Mouse (Mus musculus) limb, embryonic 15.5 days (tissue): Measurements from ENCODE around the gene Nfix. TPM values are rescaled to one million over a fixed set of nuclear protein-coding genes. Genes with fewer than 3 reads are reported as not detected.
"Not testable (repeated sequence)": the region's sequence is repeated elsewhere in the genome, so short reads cannot be mapped to it uniquely, and the experiment has no call there.

Experiments
- ATAC-seq: fragments of 200-750 bp; cut with Nextera tagmentation; 2 replicates; pipeline ENCODE4 v1.8.0; 2017; ENCODE audit warnings: low read depth, moderate TSS enrichment; ENCODE audit not compliant: insufficient number of reproducible peaks, low FRiP score, low TSS enrichment
- H3K27ac ChIP-seq: fragments of 300-500 bp; sonication (generic); 2 replicates; pipeline ENCODE4 v1.5.1; 2015; ENCODE audit warnings: moderate library complexity, mild to moderate bottlenecking, inconsistent platforms
- H3K27me3 ChIP-seq: fragments of 300-500 bp; sonication (generic); 2 replicates; pipeline ENCODE4 v1.6.1; 2015; ENCODE audit warnings: inconsistent platforms
- H3K36me3 ChIP-seq: fragments of 300-500 bp; sonication (generic); 2 replicates; pipeline ENCODE4 v1.6.1; 2015; ENCODE audit warnings: inconsistent platforms
- H3K4me1 ChIP-seq: fragments of 300-500 bp; sonication (generic); 2 replicates; pipeline ENCODE4 v1.6.1; 2015; ENCODE audit warnings: inconsistent platforms
- H3K4me2 ChIP-seq: fragments of 300-500 bp; sonication (generic); 2 replicates; pipeline ENCODE4 v1.6.1; 2015; ENCODE audit warnings: mild to moderate bottlenecking, inconsistent platforms
- H3K4me3 ChIP-seq: fragments of 300-500 bp; sonication (generic); 2 replicates; pipeline ENCODE4 v1.5.1; 2015; ENCODE audit warnings: mild to moderate bottlenecking, inconsistent platforms
- H3K9ac ChIP-seq: fragments of 300-500 bp; sonication (generic); 2 replicates; pipeline ENCODE4 v1.6.1; 2015; ENCODE audit warnings: inconsistent platforms
- H3K9me3 ChIP-seq: fragments of 300-500 bp; sonication (generic); 2 replicates; pipeline ENCODE4 v1.6.1; 2016; ENCODE audit warnings: inconsistent platforms
- WGBS: fragments of 180-500 bp; shearing (Covaris S2); methylation state at CpG from one replicate; pipeline ENCODE4 v1.1.7; 2015; 5-methylcytosine and 5-hydroxymethylcytosine counted together
- polyA plus RNA-seq: library from polyadenylated mRNA; unstranded; fragments of >200 nt; fragmentation: Nextera tagmentation; extraction: Ambion mirVana; gene quantifications from 2 replicates; pipeline ENCODE4 v1.2.1, GENCODE M21; 2015

Nfix gene
- polyA plus RNA-seq, 1 experiment from 2014 or later, result 100 TPM

- H3K4me3 ChIP-seq, result no peak overlapping the region
- H3K9me3 ChIP-seq, result no peaks in the 10 kb centered on the region
- ATAC-seq, result no peak
- no peaks in the 10 kb centered on the region for H3K27me3 ChIP-seq
- no peak overlapping the region for H3K4me2 ChIP-seq
- peaks cover 24% of the 10 kb centered on the region for H3K4me1 ChIP-seq
- WGBS, result 87% methylated on average over 6 of the region's 6 CpGs
- no peak overlapping the region for H3K9ac ChIP-seq
- no peak overlapping the region for H3K27ac ChIP-seq
- H3K36me3 ChIP-seq, result peaks cover 74% of the 10 kb centered on the region
These were observed 105.0 kb downstream of the Nfix start for GRCm38 (mm10) chr8:84695140-84695539.

- Histone ChIP-seq H3K4me3 (no peak overlapping the region), H3K27ac (no peak overlapping the region), H3K4me2 (no peak overlapping the region), H3K9ac (no peak overlapping the region), H3K4me1 (peaks cover 19% of the 10 kb centered on the region), H3K9me3 (no peaks in the 10 kb centered on the region), H3K27me3 (no peaks in the 10 kb centered on the region), H3K36me3 (peaks cover 65% of the 10 kb centered on the region)
- WGBS, result 59% methylated on average over 4 of the region's 4 CpGs
- no peak for ATAC-seq
These were observed 106.8 kb downstream of the Nfix start for GRCm38 (mm10) chr8:84693332-84693731.

- peak overlapping the region; percentile 80 for H3K4me3 ChIP-seq
- H3K4me2 ChIP-seq, result peak overlapping the region; percentile 90
- under 1% methylated on average over 46 of the region's 47 CpGs for WGBS
- ATAC-seq, result peak; percentile 77
- peaks cover 31% of the 10 kb centered on the region for H3K36me3 ChIP-seq
- no peaks in the 10 kb centered on the region for H3K27me3 ChIP-seq
- H3K9ac ChIP-seq, result peak overlapping the region; percentile 70
- peaks cover 40% of the 10 kb centered on the region for H3K4me1 ChIP-seq
- H3K27ac ChIP-seq, result peak overlapping the region; percentile 85
- H3K9me3 ChIP-seq, result no peaks in the 10 kb centered on the region
These were observed 110.8 kb downstream of the Nfix start for GRCm38 (mm10) chr8:84689091-84689915.

GRCm38 (mm10) chr8:84687705-84688100 is 112.4 kb downstream of the Nfix start, which contains the start of gene Nacc1:
TSS of gene Nacc1 (minus strand) at chr8:84687862.
- Histone ChIP-seq H3K9me3 (no peaks in the 10 kb centered on the region), H3K27me3 (no peaks in the 10 kb centered on the region), H3K36me3 (peaks cover 22% of the 10 kb centered on the region), H3K4me1 (peaks cover 40% of the 10 kb centered on the region), H3K4me2 (peak within 1 kb of the TSS; percentile 77), H3K27ac (peak within 1 kb of the TSS; percentile 95), H3K4me3 (peak within 1 kb of the TSS; percentile 100), H3K9ac (peak within 1 kb of the TSS; percentile 99)
- WGBS, result under 1% methylated on average over 36 of the region's 37 CpGs
- peak; percentile 78 for ATAC-seq

GRCm38 (mm10) chr8:84687003-84687704 is 113.0 kb downstream of the Nfix start:
- H3K4me3 ChIP-seq, result peak overlapping the region; percentile 100
- H3K36me3 ChIP-seq, result peaks cover 22% of the 10 kb centered on the region
- no peaks in the 10 kb centered on the region for H3K27me3 ChIP-seq
- H3K9ac ChIP-seq, result peak overlapping the region; percentile 99
- H3K4me2 ChIP-seq, result peak overlapping the region; percentile 77
- no peaks in the 10 kb centered on the region for H3K9me3 ChIP-seq
- peaks cover 40% of the 10 kb centered on the region for H3K4me1 ChIP-seq
- peak overlapping the region; percentile 95 for H3K27ac ChIP-seq
- 1% methylated on average over 51 of the region's 62 CpGs for WGBS
- ATAC-seq, result peak; percentile 16

- Histone ChIP-seq H3K9me3 (no peaks in the 10 kb centered on the region), H3K36me3 (peaks cover 20% of the 10 kb centered on the region), H3K27ac (peak within 1 kb of the TSS; percentile 95), H3K27me3 (no peaks in the 10 kb centered on the region), H3K9ac (peak within 1 kb of the TSS; percentile 99), H3K4me2 (peak within 1 kb of the TSS; percentile 77), H3K4me3 (peak within 1 kb of the TSS; percentile 100), H3K4me1 (peaks cover 40% of the 10 kb centered on the region)
- peak; percentile 11; the same call in 1 of the 2 replicates for ATAC-seq
- WGBS, result 10% methylated on average over 19 of the region's 20 CpGs
These were observed 113.7 kb downstream of the Nfix start, which contains the start of gene Trmt1 for GRCm38 (mm10) chr8:84686191-84687002. TSS of gene Trmt1 (plus strand) at chr8:84686307.

- WGBS, result 66% methylated on average over 3 of the region's 3 CpGs
- H3K27ac ChIP-seq, result no peak overlapping the region
- no peak for ATAC-seq
- H3K27me3 ChIP-seq, result no peaks in the 10 kb centered on the region
- no peak overlapping the region for H3K4me2 ChIP-seq
- no peaks in the 10 kb centered on the region for H3K9me3 ChIP-seq
- H3K4me3 ChIP-seq, result no peak overlapping the region
- H3K36me3 ChIP-seq, result peaks cover 15% of the 10 kb centered on the region
- peaks cover 30% of the 10 kb centered on the region for H3K4me1 ChIP-seq
- no peak overlapping the region for H3K9ac ChIP-seq
These were observed 115.6 kb downstream of the Nfix start for GRCm38 (mm10) chr8:84684537-84684936.

- Histone ChIP-seq H3K27ac (no peak overlapping the region), H3K4me1 (peaks cover 20% of the 10 kb centered on the region), H3K4me3 (no peak overlapping the region), H3K4me2 (no peak overlapping the region), H3K9ac (no peak overlapping the region), H3K27me3 (no peaks in the 10 kb centered on the region), H3K36me3 (peaks cover 17% of the 10 kb centered on the region), H3K9me3 (no peaks in the 10 kb centered on the region)
- WGBS, result 85% methylated on average over 2 of the region's 2 CpGs
- no peak for ATAC-seq
These were observed 117.9 kb downstream of the Nfix start for GRCm38 (mm10) chr8:84682257-84682656.

GRCm38 (mm10) chr8:84681476-84681875 is 118.7 kb downstream of the Nfix start:
- WGBS, result 79% methylated on average over 2 of the region's 2 CpGs
- H3K36me3 ChIP-seq, result peaks cover 22% of the 10 kb centered on the region
- H3K4me3 ChIP-seq, result no peak overlapping the region

GRCm38 (mm10) chr8:84677305-84677704 is 122.8 kb downstream of the Nfix start:
- H3K36me3 ChIP-seq, result peaks cover 48% of the 10 kb centered on the region
- no peak overlapping the region for H3K4me3 ChIP-seq
- no peak overlapping the region for H3K4me2 ChIP-seq
- H3K9me3 ChIP-seq, result no peaks in the 10 kb centered on the region
- H3K27me3 ChIP-seq, result no peaks in the 10 kb centered on the region
- ATAC-seq, result no peak
- 94% methylated on average over 5 of the region's 5 CpGs for WGBS
- H3K9ac ChIP-seq, result no peak overlapping the region
- no peak overlapping the region for H3K27ac ChIP-seq
- no peaks in the 10 kb centered on the region for H3K4me1 ChIP-seq

More at GRCm38 (mm10) chr8:84681476-84681875, 118.7 kb downstream of the Nfix start:
- no peak overlapping the region for H3K27ac ChIP-seq
- no peaks in the 10 kb centered on the region for H3K9me3 ChIP-seq
- peaks cover 16% of the 10 kb centered on the region for H3K4me1 ChIP-seq
- ATAC-seq, result no peak
- no peak overlapping the region for H3K9ac ChIP-seq
- no peak overlapping the region for H3K4me2 ChIP-seq
- H3K27me3 ChIP-seq, result no peaks in the 10 kb centered on the region

- not testable (repeated sequence) for H3K4me3 ChIP-seq, H3K27me3 ChIP-seq, H3K9ac ChIP-seq, H3K4me2 ChIP-seq, H3K4me1 ChIP-seq, ATAC-seq, H3K9me3 ChIP-seq
- 0 out of 2 replicates have a peak overlapping the region, but pooled peaks have one; percentile 24 for H3K27ac ChIP-seq
- H3K36me3 ChIP-seq, result peaks cover 70% of the 10 kb centered on the region
- WGBS, result 87% methylated on average over 5 of the region's 5 CpGs
These were observed 129.7 kb downstream of the Nfix start for GRCm38 (mm10) chr8:84670295-84671006.
